Mouse (Mus musculus): ENCODE data around the gene Ankrd24.
"Not testable (repeated sequence)": the region's sequence is repeated elsewhere in the genome, so short reads cannot be mapped to it uniquely, and the experiment has no call there.

Gene Ankrd24

DNA sequence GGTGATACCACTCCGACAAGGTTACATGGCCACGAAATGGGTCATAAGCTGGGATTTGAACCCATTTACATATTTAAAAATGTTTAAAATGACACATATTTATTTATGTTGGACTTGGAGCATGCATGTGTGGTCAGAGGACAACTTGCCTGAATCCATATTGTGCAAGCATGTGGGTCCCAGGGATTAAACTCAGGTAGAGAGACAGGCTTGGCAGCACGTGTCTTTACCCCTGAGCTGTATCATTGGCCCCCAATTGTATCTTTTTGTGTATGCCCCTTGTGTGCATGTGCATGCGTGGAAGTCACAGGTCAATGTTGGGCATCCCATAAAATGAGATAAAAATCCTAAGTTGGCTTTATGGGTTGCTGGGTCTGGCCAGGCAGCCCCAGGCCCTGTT lies 17.1 kb downstream of the Ankrd24 start:
- DNase-seq: no peak

GRCm38 (mm10) chr10:81646015-81646555 lies 17.7 kb downstream of the Ankrd24 start:
- peak in 1 of 2 experiments; percentile 5 for DNase-seq

DNA sequence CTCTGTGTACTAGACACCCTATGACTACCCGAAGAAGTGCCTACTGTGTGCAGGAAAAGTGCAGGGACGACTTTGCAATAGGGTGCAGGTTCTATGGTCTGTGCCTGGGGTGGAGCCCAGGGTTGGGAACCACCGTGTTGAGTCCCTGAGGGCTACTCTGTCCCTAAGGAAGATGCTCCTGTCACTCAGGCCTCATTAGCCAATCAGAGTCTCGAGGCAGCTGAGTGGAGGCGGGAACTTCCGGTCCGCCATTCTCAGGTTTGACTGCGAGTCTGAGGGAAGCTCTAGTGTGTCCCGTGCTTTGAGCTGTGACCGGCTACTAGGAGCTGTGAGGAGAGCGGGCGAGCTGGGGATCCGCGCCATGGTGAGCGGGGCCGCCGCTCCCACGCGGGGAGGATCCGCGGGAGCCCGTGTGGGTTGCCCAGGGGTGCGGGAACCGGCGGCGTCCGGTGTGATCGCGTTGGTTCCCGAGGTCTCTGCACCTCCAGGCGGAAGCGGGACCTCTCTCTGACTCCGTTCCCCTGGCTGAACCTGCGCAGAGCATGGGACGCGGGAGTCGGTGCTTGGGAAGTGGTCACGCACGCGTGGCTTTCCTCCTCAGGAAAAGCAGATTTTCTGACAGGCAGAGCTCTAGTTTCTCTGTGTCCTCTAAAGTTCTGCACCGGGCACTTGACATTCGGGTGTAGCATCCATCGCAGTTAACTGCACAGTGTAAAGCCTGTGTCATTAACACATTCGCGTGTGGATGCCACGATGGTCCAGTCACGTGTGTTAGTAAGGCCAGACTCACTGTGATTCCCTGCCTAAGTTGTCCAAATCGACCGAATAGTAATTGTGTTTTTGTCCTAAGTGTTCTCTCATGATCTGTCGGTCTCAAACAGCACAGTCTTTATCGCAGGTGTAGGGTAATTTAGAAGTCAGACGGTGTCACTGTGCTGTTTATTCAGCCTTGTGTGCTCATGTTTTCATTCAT lies 20.7 kb downstream of the Ankrd24 start, which contains the start of gene Gm10778:
Gene Gm10778, plus strand, starts transcription at position 257 of the 973 bp plus-strand sequence.
- peak; percentile 82 for DNase-seq

DNA sequence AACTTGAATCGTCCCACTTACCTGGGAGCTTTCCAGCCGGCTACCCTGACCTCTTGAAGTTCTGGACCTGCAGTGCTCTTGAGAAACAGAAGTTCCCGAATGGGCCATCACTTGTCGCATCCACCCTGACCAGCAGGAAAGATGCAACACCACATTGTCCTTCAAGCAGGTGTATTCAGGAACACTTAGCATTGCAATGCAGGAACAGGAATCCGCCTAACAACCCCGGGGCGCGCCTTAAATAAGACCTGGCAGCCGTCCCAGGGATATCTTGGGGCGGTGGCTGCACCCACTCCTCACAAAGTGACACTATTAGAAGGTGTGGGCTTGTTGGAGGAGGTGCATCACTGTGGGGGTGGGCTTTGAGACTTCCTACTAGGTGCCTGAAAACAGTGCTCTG lies 26.8 kb downstream of the Ankrd24 start:
- no peak for DNase-seq

DNA sequence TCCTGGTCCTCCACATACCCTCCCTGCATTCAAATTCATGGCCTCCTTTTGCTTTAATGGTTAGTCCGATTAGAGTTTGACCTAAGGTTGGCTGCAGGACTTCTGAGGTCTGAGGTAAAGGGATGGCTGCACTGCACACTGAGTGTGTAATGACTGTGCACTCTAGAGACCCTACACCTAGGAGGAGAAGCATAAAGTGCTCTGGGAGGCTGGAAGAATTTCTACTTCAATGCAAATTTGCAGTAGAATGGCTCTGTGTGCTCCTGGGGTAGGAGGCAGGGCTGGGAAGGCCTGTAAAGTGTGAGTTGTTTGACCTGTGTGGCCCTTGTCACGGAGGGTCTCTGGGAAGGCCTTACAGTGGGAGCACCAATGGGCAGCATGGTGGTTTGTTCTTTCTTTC lies 27.8 kb downstream of the Ankrd24 start:
- DNase-seq: no peak

- DNase-seq: not testable (repeated sequence)
These were observed 58.8 kb downstream of the Ankrd24 start for GRCm38 (mm10) chr10:81687114-81687513.

Data from thymus, postnatal 36 days (tissue).